Mouse (Mus musculus) C2C12 (cell line): ENCODE data around the gene Ube2z.

Experiments used
- CEBPB ChIP-seq: IDR thresholded peaks from one replicate; pipeline ENCODE4 v1.6.1; 2011; ENCODE audit warnings: low read depth, mild to moderate bottlenecking, control low read depth, moderate library complexity
- CTCF ChIP-seq: IDR thresholded peaks from one replicate; pipeline ENCODE4 v1.5.1; 2011; ENCODE audit not compliant: control insufficient read depth, insufficient read depth, insufficient read length
- MAX ChIP-seq: IDR thresholded peaks from one replicate; pipeline ENCODE4 v1.6.1; 2011; ENCODE audit warnings: mild to moderate bottlenecking, control low read depth
- MYOD1 ChIP-seq: IDR thresholded peaks from one replicate; pipeline ENCODE4 v1.6.1; 2011; ENCODE audit warnings: low read depth; ENCODE audit not compliant: control insufficient read depth, insufficient read length
- MYOG ChIP-seq: IDR thresholded peaks from one replicate; pipeline ENCODE4 v1.6.1; 2011; ENCODE audit not compliant: control insufficient read depth, insufficient read length; ENCODE audit errors: extremely low read depth
- USF1 ChIP-seq: IDR thresholded peaks from one replicate; pipeline ENCODE4 v1.6.1; 2011; ENCODE audit warnings: low read depth, mild to moderate bottlenecking, control low read depth, moderate library complexity

GRCm38 (mm10) chr11:96046028-96046427, 19.2 kb downstream of the Ube2z start:
- no peak for TF ChIP-seq CTCF
- no peak for TF ChIP-seq USF1
- no peak for TF ChIP-seq MYOD1
- TF ChIP-seq CEBPB = no peak
- TF ChIP-seq MAX = no peak
- no peak for TF ChIP-seq MYOG
